Mouse (Mus musculus) urinary bladder, postnatal 4 days (tissue): ENCODE data around the gene Olfr959.
A peak's percentile ranks its signal among the peaks of the same experiment; 100 is the strongest.

Source experiments
- DNase-seq, 2 experiments: peaks; one replicate each; pipeline ENCODE4 v3.0.0; 2021 to 2022; ENCODE audit warnings: low spot score in 2 of 2

Gene Olfr959

DNA sequence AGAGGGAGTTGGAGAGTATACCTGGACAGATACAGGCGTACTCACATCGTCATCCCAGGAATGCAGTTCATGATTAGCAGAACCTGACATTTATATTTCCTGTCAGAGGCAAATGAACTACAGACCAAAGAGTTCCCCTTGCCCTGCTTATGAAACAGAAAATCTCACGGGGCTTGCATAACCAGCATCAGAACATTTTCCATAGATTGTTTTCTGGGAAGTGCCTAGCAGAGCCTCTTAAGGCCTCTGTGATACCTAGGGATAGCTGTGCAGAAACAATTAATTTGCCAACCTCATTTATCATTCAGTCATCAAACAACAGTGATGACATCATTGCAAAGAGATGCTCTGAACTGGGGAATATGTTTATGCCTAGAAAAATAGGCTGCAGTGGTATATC lies at the start of gene Olfr959:
TSS of gene Olfr959 (minus strand) at position 101 of the 400 bp plus-strand sequence.
- DNase-seq = no peak

DNA sequence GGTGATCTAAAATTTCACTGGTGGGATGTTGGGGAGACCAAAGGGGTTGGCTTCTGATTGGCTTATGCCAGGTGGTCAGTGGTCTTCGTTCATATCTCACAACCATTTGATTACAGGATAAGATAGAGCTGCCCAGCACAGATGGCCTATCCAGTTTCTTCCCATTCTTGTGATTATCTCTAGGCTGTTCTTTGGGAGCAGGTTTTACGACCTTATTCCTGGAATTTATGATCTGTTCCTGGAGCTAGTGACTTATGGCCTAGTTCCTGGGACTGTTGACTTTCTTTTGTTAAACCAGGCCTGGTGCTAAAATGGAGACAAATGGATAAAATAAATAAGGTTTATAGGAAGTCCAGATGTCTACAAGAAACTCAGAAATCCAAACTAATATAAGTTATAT lies 49.3 kb upstream of the Olfr959 start:
- DNase-seq = no peak

DNA sequence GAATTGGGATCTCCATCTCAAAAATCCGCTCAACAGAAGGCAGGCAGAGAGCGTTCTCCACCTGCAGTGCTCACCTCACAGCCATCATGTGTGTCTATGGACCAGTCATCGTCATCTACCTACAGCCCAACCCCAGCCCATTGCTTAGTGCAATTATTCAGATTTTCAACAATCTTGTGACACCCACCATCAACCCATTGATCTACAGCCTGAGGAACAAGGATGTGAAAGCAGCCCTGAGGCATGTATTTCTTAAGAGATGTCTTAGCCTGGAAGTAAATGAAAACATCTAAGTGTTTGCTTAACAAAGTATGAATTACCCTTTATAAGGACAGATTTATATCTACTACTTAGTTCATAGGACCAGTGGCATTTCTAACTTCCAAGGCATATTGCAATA lies 48.4 kb upstream of the Olfr959 start:
- DNase-seq = no peak

DNA sequence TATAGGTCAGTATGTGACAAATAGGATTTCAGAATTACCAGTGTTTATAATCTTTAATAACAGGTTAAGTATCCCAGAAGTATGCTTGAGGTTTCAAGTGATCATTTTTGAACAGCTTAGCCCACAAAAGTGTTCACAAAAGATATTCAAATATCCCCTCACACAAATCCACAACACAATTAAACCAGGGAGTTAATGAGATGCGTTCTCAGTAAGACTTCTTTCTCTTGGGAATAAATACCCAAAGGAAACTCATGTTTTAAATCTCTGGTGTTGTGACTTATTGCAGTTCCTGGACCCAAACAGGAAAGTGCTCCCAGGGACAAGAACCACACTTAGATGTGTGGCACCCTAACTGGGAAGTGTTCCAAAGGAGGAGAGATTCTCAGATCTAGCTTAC lies 45.7 kb upstream of the Olfr959 start, which contains the start of gene Olfr960:
TSS of gene Olfr960 (plus strand) at position 301 of the 400 bp plus-strand sequence.
- DNase-seq = no peak

DNA sequence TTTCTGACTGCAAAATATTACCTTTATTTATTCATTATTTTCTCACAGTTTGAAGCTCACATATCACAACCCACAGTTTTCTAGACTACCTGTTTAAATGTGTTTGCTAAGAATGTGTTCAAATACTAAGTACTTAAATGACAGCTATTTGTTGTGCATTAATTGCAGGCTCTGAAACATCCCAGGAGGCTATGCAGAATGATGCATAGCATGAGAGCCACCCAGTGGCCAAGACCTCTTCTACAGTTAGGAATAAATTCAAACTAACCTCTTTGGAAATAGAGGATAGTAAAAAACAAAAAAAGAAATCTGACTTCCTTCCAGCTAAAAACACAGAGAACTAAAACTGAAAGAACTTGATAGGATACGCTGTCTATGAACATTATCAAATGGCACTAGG lies 36.6 kb upstream of the Olfr959 start:
- DNase-seq = no peak

DNA sequence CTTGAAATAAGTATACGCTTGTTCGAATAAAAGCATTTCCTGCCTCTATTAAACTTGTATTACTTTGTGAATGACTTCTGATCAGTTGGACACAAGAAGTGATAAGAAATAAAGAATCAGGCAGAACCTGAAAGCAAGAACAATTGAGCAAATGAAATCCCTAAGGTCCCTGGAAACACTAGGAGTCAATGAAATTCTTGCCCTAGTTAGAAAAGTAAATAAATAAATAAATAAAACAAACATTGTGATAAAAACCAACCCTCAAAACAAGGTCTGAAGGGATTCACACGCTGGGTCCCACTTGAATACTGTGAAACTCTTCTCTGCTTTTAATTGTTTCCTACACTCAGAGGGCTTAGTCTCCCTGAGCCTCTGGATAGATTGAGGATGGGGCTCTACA lies 35.0 kb upstream of the Olfr959 start, which contains the start of gene Olfr148:
TSS of gene Olfr148 (plus strand) at position 301 of the 400 bp plus-strand sequence.
- DNase-seq = no peak

DNA sequence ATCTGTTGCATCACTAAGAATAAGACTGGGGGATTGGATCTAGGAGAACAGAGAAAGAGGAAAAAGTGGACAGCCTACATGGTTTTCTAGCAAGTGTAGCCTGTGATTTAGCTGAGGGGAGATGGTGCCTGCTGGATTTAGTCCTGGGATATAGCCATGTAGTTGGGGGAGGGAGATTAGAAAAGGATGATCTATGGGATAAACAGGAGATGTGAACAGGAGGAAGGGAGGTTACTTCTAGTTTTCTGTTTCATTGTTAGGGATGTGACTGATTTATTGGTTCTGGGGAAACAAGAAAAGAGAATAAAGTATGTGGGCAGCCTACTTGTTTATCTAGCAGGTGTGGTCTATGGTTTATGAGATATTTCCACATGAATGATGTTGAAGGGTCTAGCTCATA lies 33.1 kb upstream of the Olfr959 start:
- DNase-seq = no peak

DNA sequence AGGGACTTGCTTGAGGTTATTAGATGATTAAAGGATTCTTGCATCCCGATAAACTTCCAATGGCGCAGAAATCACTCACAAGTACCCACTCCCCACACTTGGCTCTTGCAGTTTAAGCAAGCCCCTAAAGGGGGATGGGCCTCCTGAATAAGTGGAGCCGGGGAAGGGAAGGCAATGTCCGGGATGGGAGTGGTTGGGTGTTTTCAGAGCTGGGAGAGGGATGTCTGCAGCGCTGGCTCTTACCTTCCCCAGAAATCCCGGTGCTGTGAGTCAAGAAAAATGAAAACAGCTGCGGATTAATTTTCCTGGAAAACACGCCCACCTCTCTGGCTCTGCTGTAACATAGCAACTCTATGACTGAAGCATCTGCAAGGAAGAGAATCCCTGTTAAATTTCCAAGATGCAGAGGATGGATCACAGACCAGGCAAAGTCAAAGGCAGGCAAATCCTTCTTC lies 28.7 kb upstream of the Olfr959 start, which contains the start of gene AW551984:
TSS of gene AW551984 (minus strand) at position 405 of the 455 bp plus-strand sequence.
- DNase-seq = peak in 1 of 2 experiments; percentile 60

DNA sequence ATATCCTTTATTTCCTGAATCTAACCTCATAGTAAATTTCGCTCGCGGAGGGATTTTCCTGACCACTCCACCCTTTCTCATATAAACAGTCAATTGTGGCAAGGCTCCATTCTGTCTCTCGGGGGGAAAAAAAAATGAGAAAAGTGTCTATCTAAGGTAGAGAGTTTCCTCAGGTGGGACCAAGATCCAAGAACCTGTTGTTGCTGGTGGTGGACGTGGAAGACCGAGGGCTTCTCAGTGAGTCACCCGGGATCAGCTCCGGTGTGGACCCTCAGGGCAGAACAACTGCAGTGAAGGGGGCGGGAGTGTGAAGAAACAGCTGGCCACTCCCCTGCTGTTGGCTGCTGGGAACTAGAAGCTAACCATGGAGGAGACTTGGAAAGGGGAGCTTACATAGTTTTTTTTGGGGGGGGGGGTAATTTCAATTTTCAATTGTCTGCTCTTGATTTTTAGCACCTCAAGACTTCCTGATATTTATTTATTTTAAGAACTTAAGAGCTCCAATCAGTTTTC lies 28.0 kb upstream of the Olfr959 start:
- DNase-seq = peak; percentile 26 to 65

DNA sequence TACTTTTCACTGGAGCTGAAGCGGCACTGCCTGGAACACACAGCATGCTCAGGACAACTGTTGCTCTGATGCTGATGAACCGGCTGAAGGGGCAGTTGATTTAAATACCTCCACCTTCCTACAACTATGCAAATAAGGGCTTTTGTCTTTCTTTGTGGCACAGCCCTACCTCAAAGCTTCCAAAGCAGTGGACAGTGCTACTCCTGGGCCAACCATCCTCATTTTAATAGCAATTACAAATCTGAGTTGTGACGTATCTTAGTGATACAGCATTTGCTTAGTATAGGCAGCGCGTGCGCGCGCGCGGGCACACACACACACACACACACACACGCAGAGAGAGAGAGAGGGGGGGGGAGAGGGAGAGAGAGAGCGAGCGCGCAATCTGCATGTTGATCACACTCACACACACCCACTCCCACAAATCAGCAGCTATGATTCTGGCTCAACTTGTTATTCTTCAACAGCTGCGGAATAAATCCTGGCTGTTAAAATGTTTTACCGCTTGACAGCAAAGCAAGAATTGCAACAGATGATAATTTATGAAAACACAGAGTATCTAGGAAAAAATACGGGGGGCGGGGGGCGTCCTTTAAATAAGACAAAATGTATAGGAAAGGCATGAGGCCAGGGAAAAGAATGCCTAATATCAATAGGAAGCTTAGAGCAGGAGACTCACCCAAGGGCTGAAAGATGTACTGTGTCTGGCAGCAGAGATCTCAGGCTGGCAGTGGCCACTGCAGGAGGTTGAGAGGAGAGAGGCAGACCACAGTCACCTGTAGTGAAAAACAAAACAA lies 27.4 kb upstream of the Olfr959 start:
- DNase-seq = no peak

DNA sequence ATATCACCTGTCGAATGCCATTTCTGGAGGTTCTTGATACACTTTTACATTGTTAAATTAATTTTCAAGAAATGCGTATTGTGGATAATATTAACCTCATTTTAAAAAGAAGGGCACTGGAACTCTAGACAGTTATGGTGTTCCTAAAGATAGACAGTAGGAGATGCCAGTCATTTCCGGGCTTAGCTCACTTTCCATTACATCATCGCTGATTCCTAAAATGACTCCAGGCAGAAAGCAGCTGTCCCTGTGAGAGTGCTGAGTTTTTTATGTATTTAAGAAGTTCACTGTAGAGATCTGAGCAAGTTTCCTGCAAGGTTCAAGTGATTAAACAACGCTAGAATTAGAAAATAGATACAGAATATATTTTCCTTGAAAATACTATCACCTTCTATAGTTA lies 1.7 kb upstream of the Olfr959 start:
- no peak for DNase-seq

DNA sequence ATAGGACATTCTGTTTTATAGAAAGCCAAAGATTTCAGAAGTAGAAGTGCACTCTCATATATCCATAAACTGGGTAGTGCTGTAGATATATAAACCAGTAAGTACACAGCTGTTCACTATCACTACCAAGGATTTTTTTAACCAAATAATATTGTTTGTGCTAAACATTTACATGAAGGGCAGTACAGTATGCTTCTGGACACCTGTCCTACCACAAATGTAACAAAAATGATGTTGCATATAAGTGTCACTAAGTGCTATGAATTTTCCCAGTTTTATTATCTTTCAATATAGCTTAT lies 17.1 kb downstream of the Olfr959 start:
- DNase-seq = no peak

DNA sequence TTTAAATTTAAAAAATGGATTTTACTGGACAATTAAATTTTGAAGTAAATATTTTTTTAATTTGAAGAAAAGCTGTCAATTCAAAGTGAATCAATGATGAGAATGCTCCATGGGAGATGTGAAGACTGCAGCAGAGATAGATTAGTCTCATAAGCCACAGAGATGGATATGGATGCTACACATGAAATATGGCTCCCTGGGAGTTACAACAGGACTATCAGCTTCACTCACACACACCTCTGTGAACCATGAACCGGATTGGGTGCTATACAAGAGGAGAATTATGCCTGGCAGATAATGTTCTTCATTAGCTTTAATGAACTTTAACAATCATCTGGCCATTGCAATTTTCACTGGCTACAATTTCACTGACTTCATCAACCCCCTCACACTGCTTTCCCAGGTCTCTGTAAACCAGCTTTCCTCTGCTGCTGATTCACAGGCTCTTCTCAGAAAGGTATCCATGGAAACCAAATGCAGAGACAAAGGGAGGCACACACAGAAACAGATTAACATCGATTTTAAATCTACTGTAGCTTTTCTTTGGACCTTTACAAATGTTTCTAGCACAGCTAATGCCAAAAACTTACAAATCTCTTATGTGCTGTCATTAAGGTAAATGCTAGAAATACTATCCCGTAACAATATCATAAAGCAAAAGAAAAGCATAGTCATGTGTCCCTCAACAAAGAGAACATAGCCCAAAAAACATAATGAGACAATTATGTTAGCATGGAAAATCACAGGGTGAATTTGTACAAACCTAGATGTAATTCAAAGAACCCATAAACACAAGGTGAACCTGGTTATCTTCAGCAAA lies 17.6 kb downstream of the Olfr959 start:
- DNase-seq = no peak

DNA sequence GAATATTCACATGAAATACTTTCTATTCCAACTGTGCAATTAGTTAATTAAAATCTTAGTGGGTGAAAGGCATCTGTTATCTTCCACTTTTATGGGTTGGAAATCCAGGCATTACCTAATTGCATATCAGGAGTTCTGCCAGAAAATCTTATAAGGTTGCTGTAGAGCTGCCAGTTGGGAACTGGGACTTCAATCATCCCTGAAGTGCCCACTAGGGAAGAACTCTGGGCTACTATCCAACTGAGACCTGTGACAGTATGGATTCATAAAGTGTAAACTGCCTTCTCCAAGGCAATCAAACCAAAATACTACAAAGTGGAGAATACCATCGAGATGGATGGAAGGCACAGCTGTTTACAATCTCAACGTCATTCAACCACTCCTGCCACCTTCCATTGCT lies 21.4 kb downstream of the Olfr959 start, which contains the start of gene Olfr958:
TSS of gene Olfr958 (minus strand) at position 109 of the 400 bp plus-strand sequence.
- no peak for DNase-seq

DNA sequence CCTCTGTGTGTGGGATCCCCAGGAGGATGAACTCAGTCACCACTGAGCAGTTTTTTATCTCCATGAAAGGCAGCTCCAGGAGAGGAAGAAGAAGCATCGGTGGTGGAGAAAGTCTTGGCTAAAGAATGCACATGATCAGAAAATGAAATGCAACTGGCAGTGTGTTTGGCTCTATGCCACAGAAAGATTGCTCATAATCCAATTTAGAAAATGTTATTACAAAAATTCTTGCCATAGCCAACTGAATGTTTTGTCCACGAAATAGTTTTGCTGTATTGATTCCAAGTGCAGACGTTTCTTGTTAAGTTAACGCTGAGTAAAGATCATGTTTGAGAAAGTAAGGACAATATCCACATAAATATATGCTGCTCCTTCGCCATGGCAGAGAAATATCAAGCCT lies 24.6 kb downstream of the Olfr959 start:
- DNase-seq = no peak

DNA sequence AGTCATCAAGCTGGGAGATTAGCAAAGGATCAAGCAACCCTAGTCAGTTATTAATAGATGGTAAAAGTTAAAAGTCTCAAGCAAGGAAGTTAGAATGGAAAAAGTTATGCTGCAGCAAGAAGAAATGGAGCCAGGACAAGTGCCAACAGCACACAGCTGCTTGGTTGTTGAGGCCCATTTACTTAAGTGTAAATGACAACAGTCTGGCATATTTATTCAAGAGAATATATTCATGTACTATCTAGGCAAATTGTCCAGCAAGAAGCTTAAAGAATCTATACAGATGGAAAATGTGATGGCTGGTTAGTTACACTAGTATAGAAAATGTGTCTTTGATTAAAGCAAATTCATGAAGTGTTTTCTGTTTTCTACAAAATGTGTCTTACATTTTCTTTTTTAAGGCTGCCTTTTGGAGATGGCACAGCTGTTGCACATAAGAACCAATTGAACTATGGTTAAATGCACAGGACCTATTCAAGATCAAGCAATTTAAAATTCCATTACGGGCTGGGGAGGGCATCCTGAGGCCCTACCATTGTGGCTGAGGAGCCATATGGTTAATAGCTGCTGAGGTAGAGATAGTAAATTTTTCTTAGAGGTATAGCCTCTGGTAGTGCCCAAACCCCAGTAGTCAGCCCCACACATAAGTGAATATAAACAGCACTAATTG lies 51.6 kb downstream of the Olfr959 start:
- DNase-seq = no peak
